Mouse (Mus musculus): ENCODE data around the gene Chsy1. TPM values are rescaled to one million over a fixed set of nuclear protein-coding genes. Genes with fewer than 3 reads are reported as not detected.

Chsy1 gene
- polyA plus RNA-seq, 1 experiment from 2014 or later, result 16.1 TPM

DNA sequence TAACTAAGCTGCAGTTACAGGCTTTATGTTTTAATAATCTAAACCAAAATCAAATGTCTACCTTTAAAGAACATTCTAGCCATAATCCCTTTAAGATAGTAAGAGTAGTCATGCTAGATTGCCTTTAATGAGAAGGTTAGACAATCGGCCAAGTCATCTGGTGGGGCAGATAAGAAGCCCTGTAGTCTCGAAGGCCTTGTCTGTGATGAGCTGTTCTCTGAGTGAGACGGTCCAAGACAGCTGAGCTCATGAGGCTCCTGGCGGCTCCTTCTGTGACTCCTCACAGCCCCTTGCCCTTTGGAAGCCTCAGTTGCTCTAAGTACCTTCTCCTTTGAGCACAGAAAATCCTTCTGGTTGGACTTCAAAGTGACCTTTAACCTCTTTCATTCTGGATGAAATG is 67.6 kb downstream of the Chsy1 start:
- Histone ChIP-seq H3K9me3 (replicated peaks) (no peaks in the 10 kb centered on the region), H3K4me3 (replicated peaks) (no peak overlapping the region), H3K9ac (no peak overlapping the region), H3K36me3 (peaks cover 31% of the 10 kb centered on the region), H3K27ac (replicated peaks) (no peak overlapping the region), H3K4me1 (peaks cover 8% of the 10 kb centered on the region; the same call in 1 of the 2 replicates), H3K4me2 (replicated peaks) (no peak overlapping the region), H3K27me3 (no peaks in the 10 kb centered on the region)
- 84% methylated on average over 4 of the region's 4 CpGs for WGBS
- no peak for ATAC-seq (ENCODE audit: insufficient number of reproducible peaks, low FRiP score, low TSS enrichment, low read depth)

DNA sequence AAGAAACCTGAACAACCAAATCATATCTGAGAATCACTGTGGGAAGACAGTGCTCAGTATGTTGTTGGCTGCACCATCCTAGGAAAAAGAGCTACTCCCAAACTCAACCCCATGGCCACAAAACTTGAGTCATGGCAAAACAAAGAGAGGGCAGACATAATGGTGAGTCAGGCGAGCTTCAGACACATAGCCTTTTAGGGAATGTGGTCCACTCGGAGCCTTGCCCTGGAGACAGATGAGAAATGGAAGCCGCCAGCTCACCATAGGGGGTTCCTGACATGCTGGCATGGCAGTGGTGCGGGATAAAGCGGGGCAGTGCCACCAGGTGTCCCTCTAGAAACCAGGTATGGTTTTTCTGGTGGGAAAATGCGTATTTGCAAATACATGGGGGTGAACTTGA is 68.8 kb downstream of the Chsy1 start:
- 86% methylated on average over 6 of the region's 6 CpGs for WGBS

DNA sequence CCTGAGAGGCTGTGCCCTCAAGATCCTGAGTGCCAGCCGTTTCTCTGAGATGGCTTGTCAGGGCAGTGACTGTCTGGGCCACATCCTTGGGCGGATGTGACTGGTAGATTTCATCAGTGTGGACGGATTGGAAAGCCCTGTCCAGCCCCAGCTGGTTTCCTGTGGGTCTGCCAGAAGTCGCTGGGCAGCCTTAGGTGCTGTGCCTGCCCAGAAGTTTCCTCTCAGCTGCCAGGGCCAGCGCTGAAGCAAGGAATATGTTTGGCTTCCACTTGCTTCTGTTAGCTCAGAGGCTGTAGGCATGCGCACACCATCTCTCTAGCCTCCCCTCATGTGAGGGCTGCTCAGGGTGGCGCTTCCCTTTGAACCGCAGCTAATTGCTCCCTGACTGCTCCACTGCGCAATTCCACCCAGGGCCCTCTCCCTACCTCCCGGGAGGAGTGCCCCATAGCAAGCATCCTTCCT is 69.8 kb downstream of the Chsy1 start:
- Histone ChIP-seq H3K4me1 (peaks cover 8% of the 10 kb centered on the region; the same call in 1 of the 2 replicates), H3K9me3 (replicated peaks) (no peaks in the 10 kb centered on the region), H3K9ac (no peak overlapping the region), H3K36me3 (peaks cover 16% of the 10 kb centered on the region; the same call in 1 of the 2 replicates), H3K27me3 (no peaks in the 10 kb centered on the region), H3K4me3 (replicated peaks) (no peak overlapping the region), H3K27ac (replicated peaks) (peak overlapping the region; percentile 11), H3K4me2 (replicated peaks) (no peak overlapping the region)
- 0 out of 2 replicates have a peak, but pooled peaks have one; percentile 43 for ATAC-seq (ENCODE audit: insufficient number of reproducible peaks, low FRiP score, low TSS enrichment, low read depth)
- 40% methylated on average over 10 of the region's 10 CpGs for WGBS

More for the DNA sequence above, 68.8 kb downstream of the Chsy1 start:
- Histone ChIP-seq H3K4me2 (replicated peaks) (no peak overlapping the region), H3K4me1 (peaks cover 8% of the 10 kb centered on the region; the same call in 1 of the 2 replicates), H3K9me3 (replicated peaks) (no peaks in the 10 kb centered on the region), H3K9ac (no peak overlapping the region), H3K27me3 (no peaks in the 10 kb centered on the region), H3K27ac (replicated peaks) (no peak overlapping the region), H3K36me3 (peaks cover 22% of the 10 kb centered on the region), H3K4me3 (replicated peaks) (no peak overlapping the region)
- ATAC-seq (ENCODE audit: insufficient number of reproducible peaks, low FRiP score, low TSS enrichment, low read depth), result no peak

DNA sequence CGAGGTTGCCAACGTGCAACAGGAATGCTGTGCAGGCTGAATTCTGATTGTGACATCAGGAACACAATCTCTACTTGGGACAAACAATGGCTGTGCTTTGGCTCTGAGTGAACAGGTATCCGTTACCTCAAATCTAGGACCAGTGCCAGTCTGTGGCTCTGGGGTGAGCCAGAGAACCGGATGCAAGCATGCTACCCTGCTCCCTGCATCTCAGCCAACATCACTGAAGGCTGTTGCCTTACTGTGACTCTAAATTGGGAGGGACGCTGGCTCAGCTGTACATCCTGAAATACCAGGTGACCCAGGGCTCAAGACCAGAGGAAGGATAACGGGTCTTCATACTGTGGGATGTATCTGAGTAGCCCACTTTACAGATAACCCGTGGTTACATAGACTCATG is 70.4 kb downstream of the Chsy1 start:
- Histone ChIP-seq H3K4me3 (replicated peaks) (no peak overlapping the region), H3K9ac (no peak overlapping the region), H3K4me2 (replicated peaks) (no peak overlapping the region), H3K9me3 (replicated peaks) (no peaks in the 10 kb centered on the region), H3K4me1 (peaks cover 8% of the 10 kb centered on the region; the same call in 1 of the 2 replicates), H3K27ac (replicated peaks) (peak overlapping the region; percentile 11; the same call in 1 of the 2 replicates), H3K36me3 (peaks cover 10% of the 10 kb centered on the region; the same call in 1 of the 2 replicates), H3K27me3 (no peaks in the 10 kb centered on the region)
- ATAC-seq (ENCODE audit: insufficient number of reproducible peaks, low FRiP score, low TSS enrichment, low read depth), result no peak
- 73% methylated on average over 7 of the region's 7 CpGs for WGBS

DNA sequence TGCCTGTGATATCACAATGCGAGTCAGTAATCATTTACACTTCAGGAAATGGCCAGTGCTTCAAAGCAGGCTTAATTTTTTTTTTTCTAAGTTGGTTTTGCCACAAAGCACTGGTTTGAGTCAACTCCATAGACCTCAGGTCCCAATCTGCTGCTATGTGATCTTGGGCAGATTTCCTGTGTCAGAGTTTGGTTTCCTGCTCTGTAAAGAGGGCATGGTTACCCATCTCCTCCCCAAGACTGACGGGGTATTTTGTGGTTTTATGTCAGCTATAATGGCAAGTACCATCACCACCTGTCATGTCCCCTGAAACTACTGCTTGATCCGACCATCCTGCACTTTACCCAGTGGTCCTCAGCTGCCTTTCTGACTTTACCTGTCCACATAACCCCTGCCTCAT is 70.9 kb downstream of the Chsy1 start:
- 80% methylated on average over 3 of the region's 3 CpGs for WGBS
- Histone ChIP-seq H3K36me3 (peaks cover 6% of the 10 kb centered on the region; the same call in 1 of the 2 replicates), H3K4me3 (replicated peaks) (no peak overlapping the region), H3K27ac (replicated peaks) (no peak overlapping the region), H3K4me1 (peaks cover 8% of the 10 kb centered on the region; the same call in 1 of the 2 replicates), H3K4me2 (replicated peaks) (no peak overlapping the region), H3K27me3 (no peaks in the 10 kb centered on the region), H3K9me3 (replicated peaks) (no peaks in the 10 kb centered on the region), H3K9ac (no peak overlapping the region)
- no peak for ATAC-seq (ENCODE audit: insufficient number of reproducible peaks, low FRiP score, low TSS enrichment, low read depth)

DNA sequence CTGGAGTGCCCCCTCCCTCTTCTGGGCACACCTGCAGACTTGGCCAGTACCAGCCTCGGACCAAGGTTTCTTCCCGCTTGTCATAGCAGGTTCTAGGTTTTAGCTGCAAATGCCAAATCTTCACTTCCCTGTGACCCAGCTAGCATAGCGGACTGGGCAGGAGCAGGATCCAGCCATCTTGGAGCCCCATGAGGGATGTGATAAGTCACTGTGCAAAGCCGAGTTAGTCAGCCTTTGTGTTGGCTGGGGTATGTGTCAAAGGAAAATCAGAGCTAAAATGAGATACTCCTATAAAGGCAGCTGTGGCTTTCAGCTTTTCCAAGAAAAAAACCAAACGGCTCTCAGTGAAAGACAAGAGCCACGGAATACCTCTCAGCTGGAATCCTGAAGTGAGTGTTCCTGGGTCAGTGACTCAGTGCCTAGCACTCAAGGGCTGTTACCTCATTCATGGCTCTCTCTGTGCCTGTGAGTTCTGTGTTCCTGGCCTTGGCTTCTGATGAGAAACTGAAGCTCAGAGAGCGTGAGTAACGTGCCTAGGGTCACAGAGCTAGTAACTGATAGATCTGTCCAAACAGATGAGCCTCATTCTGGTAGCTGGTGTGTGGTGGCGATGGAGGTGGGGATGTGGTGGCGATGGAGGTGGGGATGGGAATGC is 71.5 kb downstream of the Chsy1 start:
- Histone ChIP-seq H3K4me2 (replicated peaks) (no peak overlapping the region), H3K9me3 (replicated peaks) (no peaks in the 10 kb centered on the region), H3K27ac (replicated peaks) (no peak overlapping the region), H3K9ac (no peak overlapping the region), H3K4me3 (replicated peaks) (no peak overlapping the region), H3K27me3 (no peaks in the 10 kb centered on the region), H3K36me3 (peaks cover 2% of the 10 kb centered on the region; the same call in 1 of the 2 replicates), H3K4me1 (peaks cover 8% of the 10 kb centered on the region; the same call in 1 of the 2 replicates)
- ATAC-seq (ENCODE audit: insufficient number of reproducible peaks, low FRiP score, low TSS enrichment, low read depth), result no peak
- WGBS, result 85% methylated on average over 10 of the region's 10 CpGs

DNA sequence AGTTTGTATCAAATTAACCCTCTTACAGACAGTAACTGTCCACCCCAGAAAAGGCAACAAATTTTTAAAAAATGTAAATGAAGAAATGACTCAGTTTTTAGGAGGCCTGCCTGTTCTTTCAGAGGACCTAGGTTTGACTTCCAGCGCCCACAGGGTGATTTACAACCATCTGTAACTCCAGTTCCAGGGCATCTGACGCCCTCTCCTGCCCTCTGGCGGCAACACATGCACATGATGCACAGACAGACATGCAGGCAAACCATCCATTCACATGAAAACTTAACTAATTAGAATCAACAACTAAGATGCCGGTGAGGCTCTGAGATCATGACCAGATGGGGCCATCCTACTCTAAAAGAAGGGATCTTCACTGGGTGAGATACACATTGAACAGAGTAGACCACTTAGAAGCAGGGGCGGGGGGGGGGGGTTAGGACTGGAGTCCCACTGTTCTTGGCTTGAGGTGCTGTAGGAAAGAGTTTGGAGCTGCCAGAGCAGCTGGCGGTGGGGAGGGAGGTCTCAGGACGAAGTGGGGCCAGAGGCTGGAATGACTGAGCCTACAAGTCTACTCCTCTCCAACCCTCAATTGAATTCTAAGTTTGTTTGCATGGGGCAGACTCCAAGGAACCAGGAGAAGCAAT is 72.9 kb downstream of the Chsy1 start:
- H3K27ac ChIP-seq (replicated peaks), result no peak overlapping the region
- H3K4me1 ChIP-seq, result peaks cover 8% of the 10 kb centered on the region; the same call in 1 of the 2 replicates
- no peak overlapping the region for H3K4me3 ChIP-seq (replicated peaks)
- 82% methylated on average over 7 of the region's 7 CpGs for WGBS
- no peaks in the 10 kb centered on the region for H3K9me3 ChIP-seq (replicated peaks)
- ATAC-seq (ENCODE audit: insufficient number of reproducible peaks, low FRiP score, low TSS enrichment, low read depth), result no peak
- no peak overlapping the region for H3K4me2 ChIP-seq (replicated peaks)
- H3K9ac ChIP-seq, result no peak overlapping the region
- H3K27me3 ChIP-seq, result no peaks in the 10 kb centered on the region
- no peaks in the 10 kb centered on the region for H3K36me3 ChIP-seq

DNA sequence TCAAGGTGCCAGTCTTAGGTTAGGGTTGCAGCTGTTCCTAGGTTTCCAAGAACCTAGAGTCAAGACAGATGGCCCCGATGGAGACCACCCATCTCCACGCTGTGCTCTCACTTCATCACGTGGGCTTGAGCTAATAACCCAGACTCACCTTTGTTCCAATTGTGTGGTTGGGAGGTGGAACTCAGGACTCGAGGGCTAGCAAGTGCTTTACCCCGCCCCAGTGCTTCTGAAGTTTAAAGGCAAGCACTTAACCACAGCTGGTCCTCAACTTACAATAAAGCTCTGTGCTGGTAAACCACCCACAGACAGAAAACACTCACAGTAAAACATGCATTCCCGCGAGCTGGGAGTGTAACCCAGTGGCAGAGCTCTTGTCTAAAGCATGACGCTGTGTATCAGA is 74.1 kb downstream of the Chsy1 start:
- no peak for ATAC-seq (ENCODE audit: insufficient number of reproducible peaks, low FRiP score, low TSS enrichment, low read depth)
- Histone ChIP-seq H3K9me3 (replicated peaks) (no peaks in the 10 kb centered on the region), H3K4me1 (peaks cover 8% of the 10 kb centered on the region; the same call in 1 of the 2 replicates), H3K4me2 (replicated peaks) (no peak overlapping the region), H3K27ac (replicated peaks) (no peak overlapping the region), H3K4me3 (replicated peaks) (no peak overlapping the region), H3K36me3 (no peaks in the 10 kb centered on the region), H3K27me3 (no peaks in the 10 kb centered on the region), H3K9ac (no peak overlapping the region)
- WGBS, result 53% methylated on average over 8 of the region's 8 CpGs

DNA sequence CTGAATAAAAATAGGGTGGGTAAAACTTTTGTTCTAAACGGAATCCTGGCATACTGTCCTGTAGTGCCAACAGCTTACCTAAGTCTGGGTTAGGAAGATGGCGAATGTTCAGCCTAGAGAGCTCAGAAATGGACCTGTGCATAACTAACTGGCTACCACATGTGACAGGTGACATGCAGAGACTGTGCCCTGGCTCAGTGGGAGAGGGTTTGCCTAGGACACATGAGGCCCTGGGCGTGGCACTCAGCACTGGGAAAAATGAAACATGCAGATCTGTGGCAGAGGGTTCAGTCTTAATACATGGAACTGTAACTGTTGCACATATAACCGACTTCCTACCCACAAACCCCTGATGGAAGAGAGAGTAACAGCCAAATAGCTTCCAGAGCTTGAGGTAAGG is 74.7 kb downstream of the Chsy1 start:
- Histone ChIP-seq H3K27ac (replicated peaks) (no peak overlapping the region), H3K4me2 (replicated peaks) (no peak overlapping the region), H3K27me3 (no peaks in the 10 kb centered on the region), H3K36me3 (no peaks in the 10 kb centered on the region), H3K4me3 (replicated peaks) (no peak overlapping the region), H3K4me1 (peaks cover 7% of the 10 kb centered on the region; the same call in 1 of the 2 replicates), H3K9me3 (replicated peaks) (no peaks in the 10 kb centered on the region), H3K9ac (no peak overlapping the region)
- WGBS, result 77% methylated on average over 4 of the region's 4 CpGs
- no peak for ATAC-seq (ENCODE audit: insufficient number of reproducible peaks, low FRiP score, low TSS enrichment, low read depth)

DNA sequence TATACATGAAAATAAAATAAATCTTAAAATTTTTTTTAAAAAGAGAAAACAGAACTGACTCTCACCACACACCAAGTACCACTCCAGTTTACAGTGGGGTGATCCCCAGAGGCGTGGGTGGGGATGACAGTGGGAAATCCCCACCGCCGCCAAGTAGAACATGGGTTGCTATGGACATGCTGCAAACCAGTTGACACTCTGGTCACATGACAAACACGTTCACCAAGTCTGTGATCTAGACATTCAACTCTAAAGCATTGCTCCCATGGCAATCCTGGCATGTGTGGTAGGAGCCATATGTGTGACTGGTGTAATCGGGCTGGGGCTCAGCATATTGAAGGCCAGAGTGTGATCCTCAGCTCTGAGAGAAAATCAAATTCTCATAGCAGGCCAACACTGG is 76.1 kb downstream of the Chsy1 start:
- Histone ChIP-seq H3K4me3 (replicated peaks) (no peak overlapping the region), H3K4me2 (replicated peaks) (no peak overlapping the region), H3K36me3 (no peaks in the 10 kb centered on the region), H3K9ac (no peak overlapping the region), H3K4me1 (no peaks in the 10 kb centered on the region), H3K9me3 (replicated peaks) (no peaks in the 10 kb centered on the region), H3K27me3 (no peaks in the 10 kb centered on the region), H3K27ac (replicated peaks) (no peak overlapping the region)
- WGBS, result 84% methylated on average over 5 of the region's 5 CpGs
- no peak for ATAC-seq (ENCODE audit: insufficient number of reproducible peaks, low FRiP score, low TSS enrichment, low read depth)

DNA sequence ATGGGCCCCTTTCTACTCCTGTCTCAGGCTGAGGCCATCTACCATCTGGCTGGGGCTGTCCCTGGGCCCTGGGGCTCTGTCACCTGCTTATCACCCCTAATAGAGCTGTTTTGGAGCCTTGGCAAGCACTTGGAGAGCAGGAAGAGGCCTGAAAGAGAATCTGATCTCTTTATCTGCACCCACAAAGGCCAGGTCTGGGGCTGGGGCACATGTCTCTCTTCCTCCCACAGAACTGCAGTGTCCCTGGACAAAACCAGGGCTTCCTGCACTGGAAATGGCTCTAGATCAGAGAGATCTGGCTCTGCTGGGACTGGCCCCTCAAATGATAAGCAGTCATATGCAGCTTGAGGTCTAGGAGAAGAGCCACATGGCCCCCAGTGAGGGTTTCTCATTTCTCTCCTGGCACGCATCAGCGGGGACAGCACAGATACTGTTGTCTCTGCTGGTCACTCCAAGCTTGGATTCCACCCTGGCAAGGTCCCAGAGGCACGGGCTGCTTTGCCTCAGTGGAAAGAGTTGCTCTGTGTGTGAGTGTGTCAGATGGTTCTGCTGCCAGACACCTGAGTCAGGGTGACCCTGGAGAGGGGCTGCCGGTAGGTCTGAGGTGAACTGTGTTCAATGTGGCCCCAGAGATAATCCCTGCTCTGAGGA is 78.4 kb downstream of the Chsy1 start:
- ATAC-seq (ENCODE audit: insufficient number of reproducible peaks, low FRiP score, low TSS enrichment, low read depth), result no peak
- no peaks in the 10 kb centered on the region for H3K36me3 ChIP-seq
- no peak overlapping the region for H3K27ac ChIP-seq (replicated peaks)
- WGBS, result 78% methylated on average over 4 of the region's 4 CpGs
- H3K4me1 ChIP-seq, result no peaks in the 10 kb centered on the region
- H3K4me3 ChIP-seq (replicated peaks), result no peak overlapping the region
- no peak overlapping the region for H3K4me2 ChIP-seq (replicated peaks)
- no peaks in the 10 kb centered on the region for H3K27me3 ChIP-seq
- H3K9ac ChIP-seq, result no peak overlapping the region
- H3K9me3 ChIP-seq (replicated peaks), result no peaks in the 10 kb centered on the region
